Comparison of ENCODE assay signal across 21 mouse cellular contexts in genomic region chr1:52293393-52294099, GRCm38 (mm10).
DNase-seq lines count a peak whose midpoint lies in the region; ATAC-seq and TF ChIP-seq lines count a peak whose summit lies in the region.
"Had no signal": no experiment of that assay in that cellular context is flagged by ENCODE, and none has a peak within 500 bp of the region (broad histone marks: within the 10 kb centered on the region; RNA-seq: fewer than 3 reads in every experiment).

No protein-coding gene starts in this region.

- H3K9ac ChIP-seq in embryonic facial prominence, embryonic 14.5 days (ENCODE audit: low read depth, low read length): no peak overlapping the region
- no peak overlapping the region for H3K9ac ChIP-seq in limb, embryonic 12.5 days (replicated peaks)
- no peak overlapping the region for H3K9ac ChIP-seq in midbrain, embryonic 11.5 days (ENCODE audit: low read length)
- H3K9ac ChIP-seq: forebrain, postnatal 0 days; hindbrain, embryonic 15.5 days; liver, embryonic 13.5 days had no signal

- H3K4me2 ChIP-seq in embryonic facial prominence, embryonic 14.5 days (ENCODE audit: low read depth, low read length): no peak overlapping the region
- H3K4me2 ChIP-seq in limb, embryonic 12.5 days: no peak overlapping the region
- H3K4me2 ChIP-seq in midbrain, embryonic 11.5 days: no peak overlapping the region
- H3K4me2 ChIP-seq: hindbrain, embryonic 15.5 days; liver, embryonic 13.5 days had no signal

- TF ChIP-seq CTCF in left cerebral cortex, adult 2 months (IDR thresholded peaks at IDR 0.05): no peak

- H3K9me3 ChIP-seq in embryonic facial prominence, embryonic 14.5 days (ENCODE audit: control insufficient read depth, low read length): no peaks in the 10 kb centered on the region
- H3K9me3 ChIP-seq in limb, embryonic 12.5 days: no peaks in the 10 kb centered on the region
- no peaks in the 10 kb centered on the region for H3K9me3 ChIP-seq in midbrain, embryonic 11.5 days (ENCODE audit: control insufficient read depth, low read length)
- H3K9me3 ChIP-seq: G1E; hindbrain, embryonic 15.5 days; liver, embryonic 13.5 days; midbrain, embryonic 10.5 days had no signal

- no peak for ATAC-seq in embryonic facial prominence, embryonic 14.5 days (ENCODE audit: low read depth)
- ATAC-seq in limb, embryonic 12.5 days (ENCODE audit: insufficient number of reproducible peaks, insufficient read depth, low FRiP score, low TSS enrichment, low read depth): peak; percentile 78
- no peak for ATAC-seq in midbrain, embryonic 11.5 days (ENCODE audit: low FRiP score)
- ATAC-seq in CD4-positive, CD25-positive, alpha-beta regulatory T cell, adult 4 months: no peak
- ATAC-seq: activated CD4-positive, CD25-positive, alpha-beta regulatory T cell, adult 4 months; forebrain, postnatal 0 days had no signal

- H3K27me3 ChIP-seq in embryonic facial prominence, embryonic 14.5 days (replicated peaks; ENCODE audit: control insufficient read depth, insufficient read depth, low read length): no peaks in the 10 kb centered on the region
- 0 out of 2 replicates have a peak, but pooled peaks cover under 1% of the 10 kb centered on the region for H3K27me3 ChIP-seq in limb, embryonic 12.5 days
- H3K27me3 ChIP-seq in midbrain, embryonic 11.5 days (ENCODE audit: control insufficient read depth, insufficient read depth, low read length): no peaks in the 10 kb centered on the region
- H3K27me3 ChIP-seq: hindbrain, embryonic 15.5 days; liver, embryonic 13.5 days had no signal

- DNase-seq in left cerebral cortex, adult 2 months (ENCODE audit: extremely low spot score in 1 of 2, low spot score in 2 of 2): peak in 1 of 2 experiments; percentile 5
- no peak for DNase-seq in left cerebral cortex, adult 8-10 months (ENCODE audit: low spot score in 2 of 2)
- peak; percentile 26 for DNase-seq in embryonic facial prominence, embryonic 14.5 days (ENCODE audit: low spot score)
- peak; percentile 93 for DNase-seq in kidney, adult 9 months
- no peak for DNase-seq in gastrocnemius, postnatal 4 days (ENCODE audit: low spot score in 2 of 2)
- DNase-seq in midbrain, embryonic 11.5 days (ENCODE audit: low spot score, missing footprints): no peak
- DNase-seq: adrenal gland, postnatal 25 days; B cell, adult 2 months; cerebellum, adult 9-10 months; embryo, embryonic 11 days; forebrain, postnatal 0 days; heart, postnatal 10 days; layer of hippocampus, adult 9-11 months; liver, embryonic 13.5 days had no signal

- WGBS in embryonic facial prominence, embryonic 14.5 days: 51% methylated on average over 5 of the region's 5 CpGs
- WGBS in limb, embryonic 12.5 days: 17% methylated on average over 5 of the region's 5 CpGs
- WGBS in midbrain, embryonic 11.5 days: 85% methylated on average over 5 of the region's 5 CpGs

- peak overlapping the region; percentile 78 for H3K27ac ChIP-seq in left cerebral cortex, adult 2 months
- no peak overlapping the region for H3K27ac ChIP-seq in embryonic facial prominence, embryonic 14.5 days (replicated peaks; ENCODE audit: low read depth, low read length)
- no peak overlapping the region for H3K27ac ChIP-seq in limb, embryonic 12.5 days
- no peak overlapping the region for H3K27ac ChIP-seq in midbrain, embryonic 11.5 days (ENCODE audit: low read depth, low read length)
- H3K27ac ChIP-seq: hindbrain, embryonic 15.5 days; liver, embryonic 13.5 days; midbrain, embryonic 10.5 days had no signal

- peaks cover 4% of the 10 kb centered on the region; the same call in 1 of the 2 replicates for H3K4me1 ChIP-seq in embryonic facial prominence, embryonic 14.5 days (ENCODE audit: control insufficient read depth, insufficient read depth, low read length)
- peaks cover 9% of the 10 kb centered on the region for H3K4me1 ChIP-seq in limb, embryonic 12.5 days (replicated peaks)
- H3K4me1 ChIP-seq in midbrain, embryonic 11.5 days (ENCODE audit: control insufficient read depth, insufficient read depth, low read length): no peaks in the 10 kb centered on the region
- H3K4me1 ChIP-seq: hindbrain, embryonic 15.5 days; liver, embryonic 13.5 days; midbrain, embryonic 10.5 days had no signal

- H3K4me3 ChIP-seq in left cerebral cortex, adult 2 months: no peak overlapping the region
- H3K4me3 ChIP-seq in embryonic facial prominence, embryonic 14.5 days (ENCODE audit: low read depth, low read length): no peak overlapping the region
- H3K4me3 ChIP-seq in limb, embryonic 12.5 days (replicated peaks): no peak overlapping the region
- no peak overlapping the region for H3K4me3 ChIP-seq in midbrain, embryonic 11.5 days (ENCODE audit: low read depth, low read length)
- H3K4me3 ChIP-seq: erythroblast, embryonic 14.5 days; hindbrain, embryonic 15.5 days; liver, embryonic 13.5 days; midbrain, embryonic 10.5 days had no signal

- no peaks in the 10 kb centered on the region for H3K36me3 ChIP-seq in embryonic facial prominence, embryonic 14.5 days (ENCODE audit: control insufficient read depth, insufficient read depth, low read length)
- no peaks in the 10 kb centered on the region for H3K36me3 ChIP-seq in limb, embryonic 12.5 days
- H3K36me3 ChIP-seq in midbrain, embryonic 11.5 days (ENCODE audit: control insufficient read depth, insufficient read depth, low read length): no peaks in the 10 kb centered on the region
- H3K36me3 ChIP-seq: G1E; hindbrain, embryonic 15.5 days; liver, embryonic 13.5 days; midbrain, embryonic 10.5 days had no signal

- intact Hi-C loops in left cerebral cortex, adult 2 months (cut with DNase I): loop anchor here (1.0 kb wide), 1 partner anchor 13 kb away; no protein-coding TSS in a partner anchor

Comparison
In these comparisons a context has a peak if more than half of its experiments do, and no peak if none do; other contexts are left out.
1. DNase-seq: peak in embryonic facial prominence, embryonic 14.5 days (single experiment) and kidney, adult 9 months (single experiment); none in left cerebral cortex, adult 8-10 months (0 of 2), gastrocnemius, postnatal 4 days (0 of 2) and midbrain, embryonic 11.5 days (single experiment).